Mouse (Mus musculus) cortical plate, adult 2 months (tissue): ENCODE measurements at regions not wholly inside any gene's neighbourhood (a gene's known extent, or its start where the extent isn't known, plus 50 kb on each side); places are given as distances from the start of the nearest gene placed in this dataset.

Experiments
- H3K27ac ChIP-seq: fragments of 200-500 bp; 2 replicates; pipeline ENCODE4 v1.5.1; 2012; ENCODE audit warnings: low read length, control low read depth, inconsistent platforms; ENCODE audit not compliant: insufficient read depth
- H3K4me1 ChIP-seq: fragments of 200-500 bp; 2 replicates; pipeline ENCODE4 v1.6.1; 2011; ENCODE audit warnings: low read length; ENCODE audit not compliant: control insufficient read depth, insufficient read depth
- H3K4me3 ChIP-seq: fragments of 200-500 bp; 2 replicates; pipeline ENCODE4 v1.5.1; 2011; ENCODE audit warnings: mild to moderate bottlenecking, low read length, control low read depth; ENCODE audit not compliant: insufficient read depth
- CTCF ChIP-seq: fragments of 200-500 bp; IDR thresholded peaks from 2 replicates; pipeline ENCODE4 v1.5.1; 2011; ENCODE audit warnings: mild to moderate bottlenecking, control low read depth, low read length; ENCODE audit not compliant: insufficient read depth; ENCODE audit errors: extremely low read depth
- POLR2A ChIP-seq: fragments of 200-500 bp; IDR thresholded peaks from 2 replicates; pipeline ENCODE4 v1.6.1; 2011; ENCODE audit warnings: mild to moderate bottlenecking, low read length, control low read depth; ENCODE audit not compliant: insufficient read depth; ENCODE audit errors: extremely low read depth

DNA sequence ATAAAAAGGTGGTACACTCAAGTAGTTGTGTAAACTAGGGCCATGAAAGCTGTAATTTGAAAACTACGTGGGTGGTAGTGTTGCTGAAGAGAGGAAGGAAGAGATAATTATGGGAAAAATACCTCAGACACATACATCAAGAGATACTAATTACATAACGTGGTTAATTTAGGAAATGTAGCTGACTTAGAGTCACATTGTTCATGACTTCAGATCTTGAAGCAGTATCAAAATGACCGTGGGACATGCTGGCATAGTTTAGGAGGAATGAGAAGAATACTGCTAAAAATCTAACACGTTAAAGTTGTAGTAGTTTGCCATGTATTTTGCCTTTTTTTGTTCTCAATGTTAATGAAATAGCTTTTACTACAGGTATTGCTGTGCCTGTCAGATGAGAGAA lies 445.9 kb upstream of the Sel1l start:
- TF ChIP-seq POLR2A (no peak), CTCF (no peak)
- Histone ChIP-seq H3K4me3 (no peak overlapping the region), H3K4me1 (no peaks in the 10 kb centered on the region), H3K27ac (no peak overlapping the region)

DNA sequence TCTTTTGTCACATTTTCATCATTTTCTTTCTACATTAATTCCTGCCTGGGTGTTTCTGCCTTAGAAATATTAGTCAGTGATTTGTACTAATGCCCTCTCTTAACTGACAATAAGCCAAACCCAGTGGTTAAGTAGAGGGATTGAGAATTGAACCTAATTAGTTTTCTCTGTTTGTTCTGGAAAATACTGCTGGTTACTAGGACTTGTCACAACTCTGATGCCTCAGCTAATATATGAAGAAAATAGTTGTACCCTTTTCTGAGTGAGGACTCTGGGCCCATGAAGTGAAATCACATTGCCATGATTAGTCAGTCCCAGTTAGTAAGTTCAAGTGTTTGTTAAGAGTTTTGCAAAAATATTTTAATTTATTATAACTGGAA lies 444.4 kb upstream of the Sel1l start:
- no peaks in the 10 kb centered on the region for H3K4me1 ChIP-seq
- no peak overlapping the region for H3K4me3 ChIP-seq
- no peak for TF ChIP-seq CTCF
- no peak for TF ChIP-seq POLR2A
- H3K27ac ChIP-seq, result no peak overlapping the region

GRCm38 (mm10) chr12:92292460-92293340 lies 443.7 kb upstream of the Sel1l start:
- H3K4me3 ChIP-seq, result no peak overlapping the region
- H3K4me1 ChIP-seq, result no peaks in the 10 kb centered on the region
- no peak overlapping the region for H3K27ac ChIP-seq
- TF ChIP-seq POLR2A, result no peak

DNA sequence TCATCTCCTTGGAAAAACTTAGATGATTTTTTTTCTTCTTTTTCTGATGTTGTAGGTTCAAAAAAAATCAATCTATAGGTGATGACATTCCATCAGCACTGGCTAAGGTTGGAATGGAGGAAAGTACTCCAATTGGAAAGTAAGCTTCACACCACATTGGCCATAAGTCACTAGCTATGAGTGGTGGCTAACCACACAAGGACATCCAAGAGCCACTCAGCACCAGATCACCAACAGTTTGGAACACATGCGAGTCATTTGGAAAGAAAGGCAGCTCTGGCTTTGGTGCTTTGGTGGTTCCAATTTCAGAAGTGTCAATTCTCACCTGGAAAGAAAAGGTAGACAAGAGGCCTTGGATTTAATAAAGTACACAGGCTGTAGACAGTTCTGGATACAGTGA lies 442.5 kb upstream of the Sel1l start:
- Histone ChIP-seq H3K4me3 (no peak overlapping the region), H3K27ac (no peak overlapping the region), H3K4me1 (no peaks in the 10 kb centered on the region)
- TF ChIP-seq POLR2A (no peak), CTCF (no peak)

GRCm38 (mm10) chr12:92285511-92285910 lies 436.6 kb upstream of the Sel1l start:
- no peak overlapping the region for H3K27ac ChIP-seq
- H3K4me3 ChIP-seq, result no peak overlapping the region
- no peaks in the 10 kb centered on the region for H3K4me1 ChIP-seq
- TF ChIP-seq POLR2A (no peak), CTCF (no peak)

DNA sequence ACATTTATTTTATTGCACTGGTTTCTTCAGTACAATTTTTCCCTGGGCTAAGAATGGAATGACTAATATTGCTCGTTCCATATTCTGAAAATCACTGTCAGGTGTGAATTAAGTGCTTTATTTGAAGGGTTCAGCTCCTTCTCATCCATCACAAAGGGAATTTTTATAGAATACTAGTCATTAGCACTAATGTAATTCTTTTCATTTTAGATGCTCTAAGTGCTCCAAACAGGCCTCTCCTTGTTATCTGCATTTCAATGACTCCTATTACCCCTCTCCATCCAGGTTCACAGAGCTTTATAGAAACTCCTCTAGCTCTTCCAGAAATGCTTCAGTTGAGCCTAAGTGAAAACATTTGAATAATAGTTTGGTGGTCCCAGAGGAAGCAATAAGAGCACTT lies 431.5 kb upstream of the Sel1l start:
- Histone ChIP-seq H3K4me1 (no peaks in the 10 kb centered on the region), H3K27ac (no peak overlapping the region), H3K4me3 (no peak overlapping the region)
- TF ChIP-seq POLR2A (no peak), CTCF (no peak)

DNA sequence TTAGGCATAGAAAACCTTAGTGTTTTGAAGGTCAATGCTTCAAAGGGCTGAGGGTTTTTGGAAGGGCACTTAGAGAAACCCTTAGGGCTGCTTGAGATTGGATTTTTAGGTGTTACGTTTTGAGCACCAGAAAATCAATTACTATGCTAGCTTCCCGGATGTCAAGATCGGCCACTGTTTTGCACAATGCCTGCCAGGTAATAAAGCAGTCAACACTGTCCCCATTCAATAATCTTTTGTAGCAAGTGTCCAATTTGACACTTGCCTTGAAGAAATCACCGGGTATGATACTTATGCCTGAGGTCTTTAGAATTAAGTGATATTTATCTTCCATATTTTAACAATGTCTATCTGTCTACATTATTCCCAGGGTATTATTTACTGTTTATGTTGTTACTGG lies 403.0 kb upstream of the Sel1l start:
- Histone ChIP-seq H3K4me1 (no peaks in the 10 kb centered on the region), H3K4me3 (no peak overlapping the region), H3K27ac (no peak overlapping the region)
- no peak for TF ChIP-seq POLR2A
- TF ChIP-seq CTCF, result no peak

- Histone ChIP-seq H3K4me1 (peaks cover 1% of the 10 kb centered on the region; the same call in 1 of the 2 replicates), H3K4me3 (no peak overlapping the region), H3K27ac (no peak overlapping the region)
- TF ChIP-seq CTCF (no peak), POLR2A (no peak)
Measured at GRCm38 (mm10) chr12:92246790-92247451, 398.0 kb upstream of the Sel1l start.

- H3K27ac ChIP-seq, result no peak overlapping the region
- no peak for TF ChIP-seq POLR2A
- TF ChIP-seq CTCF, result no peak
- no peak overlapping the region for H3K4me3 ChIP-seq
- H3K4me1 ChIP-seq, result no peaks in the 10 kb centered on the region; the same call in 1 of the 2 replicates
Measured at GRCm38 (mm10) chr12:92239956-92240699, 391.2 kb upstream of the Sel1l start.
